Mouse (Mus musculus) lung, postnatal 0 days (tissue): ENCODE data around the gene Mdh1. TPM values are rescaled to one million over a fixed set of nuclear protein-coding genes. Genes with fewer than 3 reads are reported as not detected.

Experiments
- ATAC-seq: fragments of 200-750 bp; cut with Nextera tagmentation; 2 replicates; pipeline ENCODE4 v1.8.0; 2017; ENCODE audit warnings: moderate library complexity
- DNase-seq: peaks from one replicate; pipeline ENCODE4 v3.0.0-alpha.2; 2016; ENCODE audit warnings: low spot score
- H3K27ac ChIP-seq: fragments of 300-500 bp; sonication (generic); 2 replicates; pipeline ENCODE4 v1.5.1; 2014; ENCODE audit warnings: antibody characterized with exemption, mild to moderate bottlenecking, low read length, mixed read lengths
- H3K27me3 ChIP-seq: fragments of 300-500 bp; sonication (generic); replicated peaks from 2 replicates; pipeline ENCODE4 v1.6.1; 2014; ENCODE audit warnings: low read length, mixed read lengths; ENCODE audit not compliant: insufficient read depth
- H3K36me3 ChIP-seq: fragments of 300-500 bp; sonication (generic); 2 replicates; pipeline ENCODE4 v1.6.1; 2014; ENCODE audit warnings: low read length, mixed read lengths; ENCODE audit not compliant: insufficient read depth
- H3K4me1 ChIP-seq: fragments of 300-500 bp; sonication (generic); 2 replicates; pipeline ENCODE4 v1.6.1; 2014; ENCODE audit warnings: antibody characterized with exemption, low read depth, low read length, mixed read lengths; ENCODE audit not compliant: insufficient read depth
- H3K4me2 ChIP-seq: fragments of 300-500 bp; sonication (generic); replicated peaks from 2 replicates; pipeline ENCODE4 v1.6.1; 2014; ENCODE audit warnings: low read depth, mild to moderate bottlenecking, low read length, moderate library complexity, mixed read lengths
- H3K4me3 ChIP-seq: fragments of 300-500 bp; sonication (generic); 2 replicates; pipeline ENCODE4 v1.5.1; 2014; ENCODE audit warnings: low read depth, low read length
- H3K9ac ChIP-seq: fragments of 300-500 bp; sonication (generic); replicated peaks from 2 replicates; pipeline ENCODE4 v1.6.1; 2014; ENCODE audit warnings: low read depth, mild to moderate bottlenecking
- H3K9me3 ChIP-seq: fragments of 300-500 bp; sonication (generic); 2 replicates; pipeline ENCODE4 v1.6.1; 2016; ENCODE audit warnings: low read length, mixed read lengths
- CTCF ChIP-seq: IDR thresholded peaks from 2 replicates; pipeline ENCODE4 v1.5.1; 2016; ENCODE audit warnings: antibody characterized with exemption, mild to moderate bottlenecking
- EP300 ChIP-seq: IDR thresholded peaks from 2 replicates; pipeline ENCODE4 v1.6.1; 2016; ENCODE audit warnings: antibody characterized with exemption, mild to moderate bottlenecking, control low read depth
- WGBS: fragments of 180-500 bp; shearing (Covaris S2); extraction: QIAGEN DNeasy Blood & Tissue Kit; methylation state at CpG from one replicate; pipeline ENCODE4 v1.1.7; 2014; 5-methylcytosine and 5-hydroxymethylcytosine counted together
- polyA plus RNA-seq: library from polyadenylated mRNA; unstranded; fragments of >200 nt; fragmentation: Nextera tagmentation; extraction: Ambion mirVana; gene quantifications from 2 replicates; pipeline ENCODE4 v1.2.1, GENCODE M21; 2015

Gene Mdh1
- 205 and 221 TPM in 2 replicates for polyA plus RNA-seq

DNA sequence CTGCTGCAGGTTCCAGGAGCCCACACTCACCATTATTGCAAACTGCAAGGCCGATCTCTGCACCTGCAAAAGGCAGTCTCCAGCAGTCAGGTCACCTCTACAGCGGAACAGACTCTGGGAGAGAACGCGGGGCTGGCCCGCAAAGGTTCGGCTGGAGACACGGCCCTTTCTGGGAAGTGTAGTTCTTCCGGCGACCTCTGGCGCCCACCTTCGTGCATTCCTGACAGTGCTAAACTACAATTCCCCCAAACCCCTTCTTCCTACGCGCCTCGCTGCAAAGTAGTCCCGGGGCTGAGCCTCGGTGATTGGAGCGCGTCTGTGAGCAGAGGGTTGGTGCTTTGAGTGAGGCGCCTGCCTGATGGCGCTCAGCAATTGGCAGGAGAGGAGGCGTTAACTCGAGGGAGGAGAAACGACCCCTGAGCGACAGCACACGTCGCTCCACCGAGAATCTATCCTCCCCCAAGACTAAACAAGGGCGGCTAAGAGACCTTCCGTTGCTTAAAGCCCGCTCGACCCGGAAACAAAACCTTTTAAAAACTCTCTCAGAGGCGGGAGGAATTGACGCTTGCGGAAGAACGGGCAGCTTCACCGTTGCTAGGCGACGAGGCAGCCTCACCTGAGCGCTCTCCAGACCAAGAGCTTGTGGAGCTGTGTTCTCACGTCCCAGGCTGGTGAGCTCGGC is at the start of gene Mdh1, which contains the start of gene Wdpcp:
TSS of gene Mdh1 (minus strand) at position 668 of the 682 bp plus-strand sequence.
TSS of gene Wdpcp (plus strand) at position 536 of the 682 bp plus-strand sequence.
- peak within 1 kb of the TSS; percentile 82 for H3K27ac ChIP-seq
- TF ChIP-seq CTCF (peak; percentile 53), EP300 (peak; percentile 84)
- no peaks in the 10 kb centered on the region for H3K9me3 ChIP-seq
- peak within 1 kb of the TSS; percentile 71 for H3K4me2 ChIP-seq
- H3K27me3 ChIP-seq: no peaks in the 10 kb centered on the region
- ATAC-seq (peak; percentile 98), DNase-seq (peak; percentile 100)
- H3K4me1 ChIP-seq: peaks cover 2% of the 10 kb centered on the region; the same call in 1 of the 2 replicates
- no peaks in the 10 kb centered on the region for H3K36me3 ChIP-seq
- under 1% methylated on average over 42 of the region's 42 CpGs for WGBS
- H3K9ac ChIP-seq: peak within 1 kb of the TSS; percentile 62
- peak within 1 kb of the TSS; percentile 79 for H3K4me3 ChIP-seq

DNA sequence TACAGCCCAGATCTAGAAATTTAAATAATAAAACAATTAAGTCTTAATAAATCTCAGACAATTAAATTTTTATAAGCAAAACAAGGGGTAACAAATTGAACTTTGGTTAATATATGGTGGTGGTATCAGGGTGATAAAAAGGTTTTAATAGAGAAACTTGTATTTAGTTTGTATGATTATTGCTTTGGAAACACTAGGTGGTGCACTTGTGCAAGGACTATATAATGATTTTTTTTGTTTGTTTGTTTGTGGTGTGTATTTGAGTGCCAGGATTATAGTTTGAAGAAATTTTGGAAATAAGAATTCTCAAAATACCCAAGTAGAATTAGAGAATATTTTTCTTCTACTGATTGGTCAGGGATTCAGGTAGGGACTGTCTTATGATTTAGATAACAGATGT is 43.7 kb upstream of the Mdh1 start:
- no peak overlapping the region for H3K9ac ChIP-seq
- no peak for DNase-seq

DNA sequence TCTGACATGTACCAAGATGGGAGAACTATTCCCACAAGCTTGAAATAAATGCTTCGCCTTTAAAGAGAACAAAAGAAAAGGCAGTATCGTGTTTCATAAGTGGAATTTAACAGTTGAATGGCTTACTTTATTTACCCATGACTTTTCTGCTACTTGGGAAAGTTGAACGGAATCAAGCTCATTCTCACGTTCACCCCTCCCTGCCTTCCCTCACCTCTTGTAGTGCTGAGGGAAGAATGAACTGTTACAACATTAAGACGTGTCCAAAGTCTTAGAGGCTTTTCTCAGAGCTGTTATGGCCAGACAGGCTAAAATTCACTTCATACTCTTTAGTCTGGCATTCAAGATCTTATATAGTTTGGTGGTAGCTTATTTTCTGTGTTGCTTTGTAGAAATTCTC is 30.3 kb upstream of the Mdh1 start:
- ATAC-seq (no peak), DNase-seq (peak; percentile 36)
- Histone ChIP-seq H3K4me3 (no peak overlapping the region), H3K36me3 (no peaks in the 10 kb centered on the region), H3K4me2 (no peak overlapping the region), H3K4me1 (no peaks in the 10 kb centered on the region), H3K27ac (no peak overlapping the region), H3K9ac (no peak overlapping the region), H3K27me3 (no peaks in the 10 kb centered on the region), H3K9me3 (no peaks in the 10 kb centered on the region)
- TF ChIP-seq CTCF: no peak
- TF ChIP-seq EP300: no peak
- 33% methylated on average over 5 of the region's 5 CpGs for WGBS

More for the DNA sequence above, 43.7 kb upstream of the Mdh1 start:
- H3K4me3 ChIP-seq: no peak overlapping the region
- H3K9me3 ChIP-seq: no peaks in the 10 kb centered on the region
- no peaks in the 10 kb centered on the region for H3K36me3 ChIP-seq
- no peaks in the 10 kb centered on the region for H3K27me3 ChIP-seq
- no peak for ATAC-seq
- TF ChIP-seq EP300: no peak
- TF ChIP-seq CTCF: peak; percentile 27; the same call in 1 of the 2 replicates
- H3K4me1 ChIP-seq: no peaks in the 10 kb centered on the region
- H3K27ac ChIP-seq: no peak overlapping the region
- H3K4me2 ChIP-seq: no peak overlapping the region

DNA sequence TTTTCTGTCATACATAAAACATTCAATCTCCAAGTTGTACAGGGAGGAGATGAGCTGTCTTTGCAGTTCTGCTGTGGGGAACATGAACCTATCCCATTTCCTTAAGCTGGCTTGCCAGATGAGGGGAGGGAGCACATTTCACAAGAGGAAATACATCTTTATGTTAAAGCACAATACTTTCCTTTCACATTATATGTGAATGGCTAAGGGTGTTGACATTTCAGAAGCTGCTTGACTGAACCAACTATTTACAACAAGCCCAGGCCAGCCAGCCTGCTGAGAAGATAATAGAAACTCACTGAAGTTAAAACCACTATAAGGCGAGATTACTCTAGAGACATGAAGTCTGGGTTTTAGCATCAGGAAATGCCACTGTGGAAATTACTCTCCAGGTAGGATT is 11.1 kb upstream of the Mdh1 start:
- Histone ChIP-seq H3K27me3 (no peaks in the 10 kb centered on the region), H3K9me3 (no peaks in the 10 kb centered on the region), H3K36me3 (no peaks in the 10 kb centered on the region), H3K27ac (no peak overlapping the region), H3K4me1 (no peaks in the 10 kb centered on the region), H3K4me3 (no peak overlapping the region), H3K4me2 (no peak overlapping the region), H3K9ac (no peak overlapping the region)
- WGBS: 46% methylated on average over 1 of the region's 1 CpGs
- ATAC-seq (no peak), DNase-seq (no peak)
- TF ChIP-seq CTCF (no peak), EP300 (no peak)

DNA sequence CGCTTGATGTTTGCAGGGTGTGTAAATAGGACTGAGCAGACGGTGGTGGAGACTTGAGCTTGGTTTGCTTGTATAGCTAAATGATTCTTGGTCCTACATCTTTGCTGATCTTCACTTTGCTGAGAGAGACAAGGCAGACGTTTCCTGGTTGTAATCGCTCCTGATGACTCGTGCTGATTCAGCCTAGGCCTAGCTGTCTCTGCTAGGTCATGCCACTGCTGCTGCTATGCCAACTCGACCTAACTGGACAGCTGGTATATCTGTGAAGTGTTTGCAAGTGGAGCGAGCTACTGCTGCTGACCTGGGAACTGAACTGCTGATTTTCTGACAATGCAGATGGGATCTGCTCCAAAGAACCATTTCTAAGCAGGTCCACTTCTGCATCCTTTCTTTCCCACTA is 9.3 kb upstream of the Mdh1 start:
- Histone ChIP-seq H3K4me3 (no peak overlapping the region), H3K27ac (no peak overlapping the region), H3K36me3 (no peaks in the 10 kb centered on the region), H3K4me1 (no peaks in the 10 kb centered on the region), H3K27me3 (no peaks in the 10 kb centered on the region), H3K9me3 (no peaks in the 10 kb centered on the region), H3K9ac (no peak overlapping the region), H3K4me2 (no peak overlapping the region)
- ATAC-seq (no peak), DNase-seq (no peak)
- no peak for TF ChIP-seq EP300
- TF ChIP-seq CTCF: no peak
- 61% methylated on average over 7 of the region's 7 CpGs for WGBS

DNA sequence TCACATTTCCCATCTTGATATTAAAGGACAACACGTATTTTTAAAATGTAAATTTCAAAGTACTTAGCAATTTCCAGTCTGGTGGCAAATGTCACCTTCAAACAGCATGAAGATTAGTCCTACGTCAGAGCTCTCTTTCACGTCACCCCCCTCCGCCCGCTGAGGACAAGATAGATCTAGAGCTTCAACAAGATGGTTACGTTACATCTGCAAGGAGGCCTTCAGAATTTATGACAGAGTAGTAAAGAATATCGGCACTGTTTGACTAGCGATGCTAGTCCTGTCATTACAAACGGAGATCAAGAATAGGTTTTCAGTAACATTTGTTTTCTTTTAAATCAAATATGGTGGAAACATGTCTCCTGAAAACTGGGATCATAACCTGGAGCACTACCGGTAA is 1.2 kb downstream of the Mdh1 start:
- Histone ChIP-seq H3K9me3 (no peaks in the 10 kb centered on the region), H3K4me2 (peak overlapping the region; percentile 71), H3K36me3 (no peaks in the 10 kb centered on the region), H3K27me3 (no peaks in the 10 kb centered on the region), H3K9ac (peak overlapping the region; percentile 62; the same call in 1 of the 2 replicates), H3K4me1 (peaks cover 2% of the 10 kb centered on the region; the same call in 1 of the 2 replicates), H3K27ac (peak overlapping the region; percentile 82; the same call in 1 of the 2 replicates), H3K4me3 (peak overlapping the region; percentile 79)
- 7% methylated on average over 10 of the region's 10 CpGs for WGBS
- TF ChIP-seq EP300: no peak
- no peak for TF ChIP-seq CTCF
- DNase-seq (peak; percentile 23), ATAC-seq (no peak)
